Mouse (Mus musculus) myocyte (in vitro differentiated cells): ENCODE measurements around the gene Supt6.

Experiments
- POLR2A ChIP-seq: IDR thresholded peaks from one replicate; pipeline ENCODE4 v1.6.1; 2011; ENCODE audit warnings: low read depth, mild to moderate bottlenecking, control low read depth, moderate library complexity; ENCODE audit not compliant: insufficient read length
- POLR2AphosphoS2 ChIP-seq: IDR thresholded peaks from one replicate; pipeline ENCODE4 v1.6.1; 2011; ENCODE audit warnings: low read depth, control low read depth; ENCODE audit not compliant: insufficient read length
- SRF ChIP-seq: IDR thresholded peaks from one replicate; pipeline ENCODE4 v1.6.1; 2011; ENCODE audit warnings: low read depth; ENCODE audit not compliant: control insufficient read depth, insufficient read length
- TCF12 ChIP-seq: IDR thresholded peaks from one replicate; pipeline ENCODE4 v1.6.1; 2011; ENCODE audit warnings: mild to moderate bottlenecking, control low read depth; ENCODE audit not compliant: poor library complexity, insufficient read depth, severe bottlenecking

- TF ChIP-seq POLR2AphosphoS2 (peak; percentile 52), POLR2A (peak; percentile 47), TCF12 (no peak), SRF (no peak)
Measured at GRCm38 (mm10) chr11:78163681-78164603, 81.8 kb downstream of the Supt6 start.
